Mouse (Mus musculus): ENCODE measurements around the gene Mdm2. TPM values are rescaled to one million over a fixed set of nuclear protein-coding genes. Genes with fewer than 3 reads are reported as not detected.
"Not testable (repeated sequence)": the region's sequence is repeated elsewhere in the genome, so short reads cannot be mapped to it uniquely, and the experiment has no call there.

The Mdm2 gene
- polyA plus RNA-seq, 1 experiment from 2014 or later: 64.0 TPM

GRCm38 (mm10) chr10:117711408-117711807 is 850 bp upstream of the Mdm2 start:
- ChIA-PET POLR2A (interaction anchor here (0.6 to 2.1 kb wide), 2 partner anchors 10 to 190 kb away, joined by 5 to 8 read pairs; no protein-coding TSS in a partner anchor), CTCF (interaction anchor here (1.2 kb wide), 1 partner anchor 32 kb away, joined by 3 read pairs; no protein-coding TSS in a partner anchor)
- no peaks in the 10 kb centered on the region for H3K27me3 ChIP-seq
- no peak for TF ChIP-seq CTCF (IDR thresholded peaks at IDR 0.05)
- ATAC-seq (no peak), DNase-seq (ENCODE audit: low read depth, low spot score) (no peak)
- in situ Hi-C loops (cut with MboI; ENCODE audit: low pct_unique_long_range_greater_than_20kb): no loop called here

DNA sequence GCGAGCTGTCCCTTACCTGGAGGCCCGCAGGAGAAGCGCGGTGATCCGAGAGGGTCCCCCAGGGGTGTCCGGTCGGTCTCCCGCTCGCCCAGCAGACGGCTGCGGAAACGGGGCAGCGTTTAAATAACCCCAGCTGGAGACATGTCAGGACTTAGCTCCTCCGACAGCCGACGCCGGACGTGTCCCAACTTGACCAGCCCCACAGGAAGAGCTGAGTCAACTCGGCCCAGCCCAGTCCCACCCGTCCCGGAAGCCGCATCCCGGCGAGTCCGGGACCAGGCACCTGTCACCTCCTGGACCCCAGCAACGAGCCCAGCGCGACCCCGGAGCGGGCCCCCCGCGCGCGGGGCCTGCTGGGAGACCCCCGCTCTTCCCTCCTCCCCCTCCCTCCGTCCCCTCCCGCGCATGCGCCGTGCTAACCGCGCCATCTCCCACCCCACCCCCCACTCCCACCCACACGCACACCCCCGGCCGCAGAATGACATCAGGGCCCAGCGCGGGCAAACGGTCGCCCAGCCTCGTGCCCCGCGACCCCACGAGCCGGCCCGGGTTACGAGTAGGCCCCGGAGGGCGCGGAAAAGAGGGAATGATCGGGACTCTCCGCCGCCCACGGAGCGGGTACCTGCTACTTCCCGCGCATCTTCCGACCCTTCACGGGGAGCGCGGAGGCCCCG is 491 bp downstream of the Mdm2 start:
- POLR2A ChIA-PET: interaction anchor here (1.1 to 2.1 kb wide), 2 partner anchors 9 kb away, joined by 4 to 8 read pairs; no protein-coding TSS in a partner anchor
- no peak for DNase-seq (ENCODE audit: low read depth, low spot score)
- H3K27me3 ChIP-seq: no peaks in the 10 kb centered on the region
- in situ Hi-C loops (cut with MboI; ENCODE audit: low pct_unique_long_range_greater_than_20kb): no loop called here
- ATAC-seq: peak; percentile 81
- TF ChIP-seq CTCF (IDR thresholded peaks at IDR 0.05): no peak
- CTCF ChIA-PET: interaction anchor here (1.0 to 1.6 kb wide), 7 partner anchors 9 to 34 kb away, joined by 3 to 6 read pairs (median 3); no protein-coding TSS in a partner anchor

- CTCF ChIA-PET: interaction anchor here (1.0 to 1.6 kb wide), 6 partner anchors 8 to 29 kb away, joined by 3 to 6 read pairs (median 4); no protein-coding TSS in a partner anchor
- ATAC-seq: no peak
- no peak for DNase-seq (ENCODE audit: low read depth, low spot score)
- no peaks in the 10 kb centered on the region for H3K27me3 ChIP-seq
- in situ Hi-C loops (cut with MboI; ENCODE audit: low pct_unique_long_range_greater_than_20kb): no loop called here
- TF ChIP-seq CTCF (IDR thresholded peaks at IDR 0.05): no peak
- POLR2A ChIA-PET: interaction anchor here (1.1 to 2.1 kb wide), 2 partner anchors 8 to 9 kb away, joined by 4 to 8 read pairs; no protein-coding TSS in a partner anchor
Observed at GRCm38 (mm10) chr10:117709326-117709830, 1.2 kb downstream of the Mdm2 start.

GRCm38 (mm10) chr10:117708856-117709255 is 1.7 kb downstream of the Mdm2 start:
- ATAC-seq: no peak
- CTCF ChIA-PET: interaction anchor here (1.1 to 1.6 kb wide), 3 partner anchors 10 to 29 kb away, joined by 3 to 6 read pairs (median 3); no protein-coding TSS in a partner anchor
- TF ChIP-seq CTCF (IDR thresholded peaks at IDR 0.05): no peak
- POLR2A ChIA-PET: no interaction called here
- no peaks in the 10 kb centered on the region for H3K27me3 ChIP-seq
- no peak for DNase-seq (ENCODE audit: low read depth, low spot score)
- in situ Hi-C loops (cut with MboI; ENCODE audit: low pct_unique_long_range_greater_than_20kb): no loop called here

DNA sequence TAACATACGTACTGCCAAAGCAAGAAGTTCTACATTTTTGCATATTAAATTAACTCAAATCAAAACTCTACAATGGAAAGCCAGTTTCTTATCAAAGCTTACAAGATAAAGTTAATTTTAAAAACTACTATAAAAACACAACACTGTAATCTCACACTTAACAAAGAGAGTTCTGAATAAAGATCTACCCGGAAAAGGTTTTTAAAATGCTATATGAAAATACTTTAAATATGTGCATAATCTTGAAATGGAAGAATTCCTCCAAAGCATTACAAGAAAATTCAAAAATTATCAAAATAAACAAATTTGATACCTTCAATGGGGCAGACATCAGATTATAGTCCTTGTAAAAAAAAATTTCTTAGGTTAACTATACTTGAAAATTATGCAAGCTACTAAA is 2.2 kb downstream of the Mdm2 start:
- no peak for TF ChIP-seq CTCF (IDR thresholded peaks at IDR 0.05)
- in situ Hi-C loops (cut with MboI; ENCODE audit: low pct_unique_long_range_greater_than_20kb): no loop called here
- H3K27me3 ChIP-seq: no peaks in the 10 kb centered on the region
- CTCF ChIA-PET: no interaction called here
- POLR2A ChIA-PET: no interaction called here
- ATAC-seq (no peak), DNase-seq (ENCODE audit: low read depth, low spot score) (no peak)

DNA sequence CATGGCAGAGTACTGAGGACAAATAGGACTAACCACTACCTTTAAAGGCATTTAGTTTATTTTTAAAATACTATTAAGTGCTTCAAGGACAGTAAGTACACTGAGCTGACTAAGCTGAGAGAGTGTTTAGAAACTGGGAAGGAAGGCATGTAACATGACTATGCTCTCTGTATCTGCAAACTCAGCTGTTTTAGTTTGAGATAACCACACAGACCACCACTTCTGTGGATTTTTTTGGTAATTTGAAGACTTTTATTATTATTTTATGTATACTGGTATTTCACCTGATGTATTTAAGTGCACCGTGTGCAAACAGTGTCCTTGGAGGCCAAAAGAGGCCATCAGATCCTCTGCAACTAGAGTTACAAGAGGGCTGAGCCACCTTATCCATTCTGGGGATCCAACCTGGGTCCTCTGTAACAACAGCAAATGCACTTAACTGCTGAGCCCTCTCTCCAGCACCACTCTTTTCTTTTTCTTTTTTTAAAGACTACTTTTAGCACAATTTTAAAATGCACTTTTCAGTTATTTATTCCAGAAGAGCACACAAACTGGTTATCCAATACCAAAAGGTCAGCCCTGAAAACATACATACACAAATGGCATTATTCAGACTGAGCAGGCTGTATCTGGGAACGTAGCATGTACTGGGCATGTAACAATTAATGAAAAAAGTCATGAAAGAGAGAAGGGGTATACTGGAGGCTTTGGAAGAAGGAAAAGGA is 3.3 kb downstream of the Mdm2 start:
- POLR2A ChIA-PET: no interaction called here
- ATAC-seq (no peak), DNase-seq (ENCODE audit: low read depth, low spot score) (no peak)
- CTCF ChIA-PET: interaction anchor here (1.2 kb wide), 1 partner anchor 12 kb away, joined by 3 read pairs; no protein-coding TSS in a partner anchor
- H3K27me3 ChIP-seq: no peaks in the 10 kb centered on the region
- TF ChIP-seq CTCF (IDR thresholded peaks at IDR 0.05): no peak
- in situ Hi-C loops (cut with MboI; ENCODE audit: low pct_unique_long_range_greater_than_20kb): no loop called here

DNA sequence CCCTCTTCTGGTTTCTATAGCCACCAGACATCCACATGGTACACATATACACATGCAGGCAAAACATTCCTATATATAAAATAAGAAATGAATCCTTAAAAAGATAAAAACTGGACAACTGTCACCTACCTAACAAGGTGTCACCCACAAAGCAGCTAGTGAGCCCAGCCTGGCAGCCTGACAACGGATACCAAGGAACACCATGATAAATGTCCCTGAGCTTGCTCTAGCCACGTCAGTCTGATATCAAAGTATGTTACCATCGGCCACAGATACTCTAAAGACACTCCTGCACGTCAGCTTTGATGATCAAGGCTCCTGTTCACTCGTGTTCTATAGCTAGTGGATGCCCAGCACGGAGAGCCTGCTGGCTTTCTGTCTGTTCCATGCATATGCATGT is 4.1 kb downstream of the Mdm2 start:
- H3K27me3 ChIP-seq: no peaks in the 10 kb centered on the region
- TF ChIP-seq CTCF (IDR thresholded peaks at IDR 0.05): no peak
- CTCF ChIA-PET: interaction anchor here (1.2 kb wide), 1 partner anchor 13 kb away, joined by 3 read pairs; no protein-coding TSS in a partner anchor
- POLR2A ChIA-PET: no interaction called here
- in situ Hi-C loops (cut with MboI; ENCODE audit: low pct_unique_long_range_greater_than_20kb): no loop called here
- DNase-seq (ENCODE audit: low read depth, low spot score): no peak
- ATAC-seq: no peak

DNA sequence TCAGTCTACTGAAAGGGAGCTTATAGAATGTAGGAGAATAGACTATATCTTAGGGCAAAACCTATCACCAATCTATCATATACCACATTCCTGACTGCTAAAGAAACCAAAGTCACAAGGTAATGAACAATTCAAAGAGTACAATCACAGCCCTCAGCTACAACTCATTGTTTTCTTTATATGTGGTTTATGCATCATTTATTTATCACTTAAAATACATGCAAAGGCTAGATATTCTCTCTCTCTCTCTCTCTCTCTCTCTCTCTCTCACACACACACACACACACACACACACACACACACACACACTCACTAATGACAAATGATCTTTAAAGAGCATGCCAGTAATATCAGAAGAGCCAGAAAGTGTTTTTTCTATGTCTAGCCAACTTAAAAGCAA is 4.8 kb downstream of the Mdm2 start:
- H3K27me3 ChIP-seq: no peaks in the 10 kb centered on the region
- no peak for ATAC-seq
- in situ Hi-C loops (cut with MboI; ENCODE audit: low pct_unique_long_range_greater_than_20kb): no loop called here
- no peak for DNase-seq (ENCODE audit: low read depth, low spot score)
- ChIA-PET CTCF (interaction anchor here (1.4 kb wide), 2 partner anchors 11 to 15 kb away, joined by 3 to 6 read pairs; no protein-coding TSS in a partner anchor), POLR2A (interaction anchor here (0.6 kb wide), 1 partner anchor 1267 kb away, joined by 3 read pairs; no protein-coding TSS in a partner anchor)
- TF ChIP-seq CTCF (IDR thresholded peaks at IDR 0.05): no peak

DNA sequence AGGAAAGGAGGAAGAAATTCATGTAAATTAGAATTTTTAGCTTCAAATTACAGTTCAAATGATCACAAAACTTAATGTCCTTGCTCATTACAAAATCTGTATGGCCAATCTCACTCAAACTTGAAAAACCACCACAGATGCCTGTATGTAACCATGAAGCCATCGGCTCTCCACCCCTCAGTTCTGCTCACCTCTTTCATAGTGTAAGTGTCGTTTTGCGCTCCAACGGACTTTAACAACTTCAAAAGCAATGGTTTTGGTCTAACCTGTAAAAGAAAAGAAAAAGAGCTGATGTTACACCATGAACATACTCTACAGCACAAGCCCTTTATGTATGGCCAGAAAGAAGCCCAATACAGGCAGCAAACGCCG is 5.6 kb downstream of the Mdm2 start:
- ATAC-seq: no peak
- ChIA-PET CTCF (interaction anchor here (1.4 kb wide), 2 partner anchors 10 to 14 kb away, joined by 3 to 6 read pairs; no protein-coding TSS in a partner anchor), POLR2A (no interaction called here)
- no peaks in the 10 kb centered on the region for H3K27me3 ChIP-seq
- no peak for TF ChIP-seq CTCF (IDR thresholded peaks at IDR 0.05)
- in situ Hi-C loops (cut with MboI; ENCODE audit: low pct_unique_long_range_greater_than_20kb): no loop called here
- DNase-seq (ENCODE audit: low read depth, low spot score): no peak

GRCm38 (mm10) chr10:117704314-117704963 is 6.1 kb downstream of the Mdm2 start:
- in situ Hi-C loops (cut with MboI; ENCODE audit: low pct_unique_long_range_greater_than_20kb); DNase-seq (ENCODE audit: low read depth, low spot score); POLR2A ChIA-PET; ATAC-seq; H3K27me3 ChIP-seq: not testable (repeated sequence)
- CTCF ChIA-PET: interaction anchor here (1.4 kb wide), 2 partner anchors 10 to 14 kb away, joined by 3 to 6 read pairs; no protein-coding TSS in a partner anchor
